Mouse (Mus musculus) spleen, postnatal 36 days (tissue): Measurements from ENCODE around the gene Upk2.

ENCODE experiments used
- DNase-seq, 2 experiments: peaks; one replicate each; pipeline ENCODE4 v3.0.0; 2022; ENCODE audit warnings: low spot score in 2 of 2, mixed read lengths in 1 of 2

Upk2 gene

GRCm38 (mm10) chr9:44454891-44455220 lies at the start of gene Upk2:
Upk2 (minus strand) TSS chr9:44454976.
- no peak for DNase-seq

GRCm38 (mm10) chr9:44502006-44502405 lies 47.2 kb upstream of the Upk2 start:
- DNase-seq: peak; percentile 72 to 80

- no peak for DNase-seq
Observed at GRCm38 (mm10) chr9:44501206-44501879, 46.6 kb upstream of the Upk2 start.

GRCm38 (mm10) chr9:44500638-44501175 lies 45.9 kb upstream of the Upk2 start:
- no peak for DNase-seq

- DNase-seq: no peak
Observed at GRCm38 (mm10) chr9:44500163-44500533, 45.4 kb upstream of the Upk2 start.

GRCm38 (mm10) chr9:44499356-44500162 lies 44.8 kb upstream of the Upk2 start:
- DNase-seq: no peak

- DNase-seq: no peak
Observed at GRCm38 (mm10) chr9:44498421-44499355, 43.9 kb upstream of the Upk2 start.

GRCm38 (mm10) chr9:44497624-44498377 lies 43.0 kb upstream of the Upk2 start:
- no peak for DNase-seq

- DNase-seq: no peak
Observed at GRCm38 (mm10) chr9:44496803-44497461, 42.2 kb upstream of the Upk2 start.

- no peak for DNase-seq
Observed at GRCm38 (mm10) chr9:44495810-44496344, 41.1 kb upstream of the Upk2 start.

GRCm38 (mm10) chr9:44494863-44495809 lies 40.4 kb upstream of the Upk2 start:
- DNase-seq: no peak

- peak; percentile 81 for DNase-seq
Observed at GRCm38 (mm10) chr9:44494261-44494862, 39.6 kb upstream of the Upk2 start.

- DNase-seq: peak; percentile 71 to 74
Observed at GRCm38 (mm10) chr9:44492631-44493461, 38.1 kb upstream of the Upk2 start.

GRCm38 (mm10) chr9:44491351-44491750 lies 36.6 kb upstream of the Upk2 start:
- no peak for DNase-seq

GRCm38 (mm10) chr9:44490086-44490967 lies 35.6 kb upstream of the Upk2 start:
- DNase-seq: no peak

GRCm38 (mm10) chr9:44489651-44490085 lies 34.9 kb upstream of the Upk2 start:
- no peak for DNase-seq

GRCm38 (mm10) chr9:44488855-44489381 lies 34.1 kb upstream of the Upk2 start:
- DNase-seq: no peak
